Mouse (Mus musculus) brain, embryonic 14.5 days (tissue): Measurements from ENCODE around the gene Capn7.
A peak's percentile ranks its signal among the peaks of the same experiment; 100 is the strongest.

Experiments
- CTCF ChIP-seq: fragments of 200-500 bp; IDR thresholded peaks from 2 replicates; pipeline ENCODE4 v1.5.1; 2012; ENCODE audit warnings: inconsistent platforms, mild to moderate bottlenecking, moderate library complexity, borderline replicate concordance; ENCODE audit not compliant: insufficient read depth, insufficient read length; ENCODE audit errors: extremely low read depth
- POLR2A ChIP-seq: fragments of 200-500 bp; IDR thresholded peaks from 2 replicates; pipeline ENCODE4 v1.6.1; 2012; ENCODE audit warnings: mild to moderate bottlenecking, inconsistent platforms, borderline replicate concordance; ENCODE audit not compliant: poor library complexity, insufficient read depth, insufficient read length, severe bottlenecking; ENCODE audit errors: extremely low read depth

- TF ChIP-seq CTCF (peak; percentile 58; the same call in 1 of the 2 replicates), POLR2A (no peak)
Measured at GRCm38 (mm10) chr14:31365350-31365749, 28.9 kb downstream of the Capn7 start.
